Mouse (Mus musculus): ENCODE results near the gene Rhox2b.
"Not testable (repeated sequence)": the region's sequence is repeated elsewhere in the genome, so short reads cannot be mapped to it uniquely, and the experiment has no call there.

Rhox2b gene

GRCm38 (mm10) chrX:37411767-37412166, at the start of gene Rhox2b:
Gene Rhox2b, plus strand, starts transcription at chrX:37412067.
- DNase-seq = not testable (repeated sequence)

- DNase-seq = not testable (repeated sequence)
Observed at GRCm38 (mm10) chrX:37379728-37380127, 32.1 kb upstream of the Rhox2b start, which contains the start of gene Rhox3a2. Gene Rhox3a2, plus strand, starts transcription at chrX:37380028.

GRCm38 (mm10) chrX:37390548-37390947, 21.3 kb upstream of the Rhox2b start, which contains the start of gene Rhox4a2:
Gene Rhox4a2, plus strand, starts transcription at chrX:37390848.
- not testable (repeated sequence) for DNase-seq

GRCm38 (mm10) chrX:37432194-37432593, 20.3 kb downstream of the Rhox2b start, which contains the start of gene Rhox4b:
Gene Rhox4b, plus strand, starts transcription at chrX:37432494.
- DNase-seq = not testable (repeated sequence)

- not testable (repeated sequence) for DNase-seq
Observed at GRCm38 (mm10) chrX:37453380-37453779, 41.5 kb downstream of the Rhox2b start, which contains the start of gene Rhox2c. Gene Rhox2c, plus strand, starts transcription at chrX:37453680.

- DNase-seq = not testable (repeated sequence)
Observed at GRCm38 (mm10) chrX:37458285-37458684, 46.4 kb downstream of the Rhox2b start, which contains the start of gene Rhox3c. Gene Rhox3c, plus strand, starts transcription at chrX:37458585.

All from embryo, embryonic 11 days (tissue).